Mouse (Mus musculus) embryonic fibroblast, embryonic 13.5 days (primary cell): Measurements from ENCODE around the gene Vmn1r65. TPM values are rescaled to one million over a fixed set of nuclear protein-coding genes. Genes with fewer than 3 reads are reported as not detected.
"Not testable (repeated sequence)": the region's sequence is repeated elsewhere in the genome, so short reads cannot be mapped to it uniquely, and the experiment has no call there.

ENCODE experiments used
- H3K27ac ChIP-seq: 2 replicates; pipeline ENCODE4 v1.5.1; 2012; ENCODE audit warnings: low read length, control low read depth, inconsistent platforms; ENCODE audit not compliant: insufficient read depth
- H3K4me1 ChIP-seq: 2 replicates; pipeline ENCODE4 v1.6.1; 2011; ENCODE audit warnings: low read length; ENCODE audit not compliant: control insufficient read depth, insufficient read depth
- H3K4me3 ChIP-seq: 2 replicates; pipeline ENCODE4 v1.5.1; 2011; ENCODE audit warnings: mild to moderate bottlenecking, control low read depth, low read length; ENCODE audit not compliant: insufficient read depth
- CTCF ChIP-seq: IDR thresholded peaks from 2 replicates; pipeline ENCODE4 v1.5.1; 2011; ENCODE audit warnings: mild to moderate bottlenecking, control low read depth, low read length, moderate library complexity, borderline replicate concordance; ENCODE audit not compliant: insufficient read depth
- POLR2A ChIP-seq: IDR thresholded peaks from 2 replicates; pipeline ENCODE4 v1.6.1; 2011; ENCODE audit warnings: low read depth, mild to moderate bottlenecking, control low read depth, low read length, moderate library complexity
- polyA plus RNA-seq: library from polyadenylated mRNA; stranded (reverse); fragments of >200 nt; gene quantifications from 2 replicates; pipeline ENCODE4 v1.2.4, GENCODE M21; 2011; ENCODE audit warnings: low read depth; ENCODE audit not compliant: missing spikeins, insufficient read length

The Vmn1r65 gene
- polyA plus RNA-seq, result not detected in 2 replicates

DNA sequence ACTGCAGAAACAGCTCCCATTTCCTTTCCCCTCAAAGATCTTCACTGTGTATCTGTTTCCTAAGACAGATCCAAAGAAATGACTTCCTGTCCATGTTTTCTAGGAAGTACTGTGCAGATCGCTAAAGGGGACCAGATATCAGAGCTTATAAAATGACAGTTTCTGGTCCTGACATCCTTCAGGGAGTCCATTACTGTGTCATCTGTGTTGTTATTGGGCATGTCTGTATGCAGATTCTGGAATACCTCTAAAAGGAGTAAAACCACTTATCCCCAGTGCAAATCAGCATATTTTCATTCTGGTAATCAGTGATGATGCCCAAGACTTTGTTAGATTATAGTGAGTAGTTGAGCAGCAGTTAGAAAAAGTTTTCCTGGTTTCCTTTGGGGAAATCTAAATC, at the start of gene Vmn1r65:
Gene Vmn1r65 (minus strand): TSS at position 101 of the 400 bp plus-strand sequence.
- H3K4me1 ChIP-seq, result no peaks in the 10 kb centered on the region
- no peak within 1 kb of the TSS for H3K4me3 ChIP-seq
- no peak for TF ChIP-seq CTCF
- TF ChIP-seq POLR2A, result no peak
- no peak within 1 kb of the TSS for H3K27ac ChIP-seq

DNA sequence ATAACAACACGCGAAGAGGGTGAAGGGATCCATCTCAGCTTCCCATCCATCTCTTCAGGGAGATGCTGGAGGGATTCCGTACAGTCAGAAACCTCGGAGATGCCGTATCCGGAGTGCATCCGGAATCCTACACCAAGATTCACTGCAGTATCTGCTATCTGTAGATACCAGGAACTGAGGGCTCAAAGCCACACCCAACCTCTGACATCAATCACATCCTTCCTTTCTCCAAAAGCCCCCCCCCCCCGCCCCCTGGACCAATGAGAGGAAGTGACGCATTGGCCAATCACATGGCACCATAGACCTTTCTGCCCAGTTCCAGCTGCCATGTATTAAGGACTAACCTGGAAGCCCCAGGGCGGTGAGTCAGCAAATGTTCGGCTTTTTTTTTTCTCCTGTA, 34.1 kb upstream of the Vmn1r65 start, which contains the start of gene Nlrp4c:
Gene Nlrp4c (plus strand): TSS at position 301 of the 400 bp plus-strand sequence.
- TF ChIP-seq POLR2A (no peak), CTCF (no peak)
- H3K4me3 ChIP-seq, result no peak within 1 kb of the TSS
- H3K4me1 ChIP-seq, result no peaks in the 10 kb centered on the region
- no peak within 1 kb of the TSS for H3K27ac ChIP-seq

DNA sequence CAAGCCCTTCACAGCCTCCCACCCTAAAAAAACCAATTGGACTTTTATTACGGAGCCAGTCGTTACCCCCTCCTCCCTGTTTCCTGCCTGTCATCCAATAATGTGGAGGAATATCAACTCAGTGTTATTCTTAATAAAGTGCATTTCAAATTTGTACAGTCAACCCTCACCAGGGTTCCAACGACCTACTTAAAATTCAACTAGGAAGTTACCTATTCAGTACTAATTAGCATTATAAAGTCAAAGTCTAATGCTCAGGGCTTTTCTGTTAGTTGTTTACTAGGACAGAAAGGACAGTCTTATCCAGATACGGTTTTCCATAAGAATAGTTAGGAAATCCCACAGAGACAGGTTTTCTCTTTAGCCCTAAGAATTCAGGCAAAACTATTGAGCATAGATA, 28.4 kb downstream of the Vmn1r65 start:
- H3K4me1 ChIP-seq, H3K4me3 ChIP-seq, H3K27ac ChIP-seq: not testable (repeated sequence)

DNA sequence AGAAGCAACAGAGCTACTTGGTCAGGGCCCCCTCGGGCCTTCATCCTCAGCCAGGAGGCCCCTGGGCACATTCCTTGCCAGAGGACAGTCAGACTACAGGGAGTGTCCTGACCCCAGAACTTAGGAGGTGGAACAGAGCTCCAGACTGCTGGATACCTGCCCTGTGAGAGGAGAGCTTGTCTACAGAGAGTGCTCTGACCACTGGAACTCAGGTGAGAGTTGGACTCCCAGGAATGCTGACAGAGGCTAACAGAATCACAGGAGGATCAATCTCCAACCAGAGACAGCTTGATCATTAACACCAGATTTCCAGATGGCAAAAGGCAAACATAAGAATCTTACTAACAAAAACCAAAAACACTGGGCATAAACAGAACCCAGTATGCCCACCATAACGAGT, 38.3 kb downstream of the Vmn1r65 start:
- H3K4me3 ChIP-seq, H3K27ac ChIP-seq: not testable (repeated sequence)

More for the DNA sequence above, 38.3 kb downstream of the Vmn1r65 start:
- H3K4me1 ChIP-seq, result not testable (repeated sequence)

Other genes with a start within 250 kb of the Vmn1r65 start
- gene Vmn1r63, start 205.6 kb downstream of the Vmn1r65 start, polyA plus RNA-seq, result not detected in 2 replicates
- gene Vmn1r64, start 126.5 kb downstream of the Vmn1r65 start, polyA plus RNA-seq, result not detected in 2 replicates
- gene Nlrp4c, start 34.2 kb upstream of the Vmn1r65 start, polyA plus RNA-seq, result 0.18 TPM in 1 of 2 replicates, not detected in the other
- 14.2 and 19.0 TPM in 2 replicates for gene Zfp787, start 145.0 kb upstream of the Vmn1r65 start, polyA plus RNA-seq
- 15.2 and 20.9 TPM in 2 replicates for gene Zfp444, start 161.2 kb upstream of the Vmn1r65 start, polyA plus RNA-seq
- gene Galp, start 186.1 kb upstream of the Vmn1r65 start, polyA plus RNA-seq, result not detected in 2 replicates
- gene Zscan5b, start 211.3 kb upstream of the Vmn1r65 start, polyA plus RNA-seq, result not detected in 2 replicates
- gene Epp13, start 241.7 kb upstream of the Vmn1r65 start, polyA plus RNA-seq, result not detected in 2 replicates